Mouse (Mus musculus) stomach, embryonic 14.5 days (tissue): Measurements from ENCODE around the gene Pold1. TPM values are rescaled to one million over a fixed set of nuclear protein-coding genes. Genes with fewer than 3 reads are reported as not detected.

ENCODE experiments used
- ATAC-seq: fragments of 200-750 bp; cut with Nextera tagmentation; 2 replicates; pipeline ENCODE4 v1.8.0; 2017; ENCODE audit warnings: low read depth, moderate TSS enrichment; ENCODE audit not compliant: insufficient number of reproducible peaks, insufficient read depth, low FRiP score
- H3K27ac ChIP-seq: fragments of 300-500 bp; sonication (generic); 2 replicates; pipeline ENCODE4 v1.5.1; 2014; ENCODE audit warnings: mild to moderate bottlenecking, low read length, moderate library complexity, mixed read lengths
- H3K27me3 ChIP-seq: fragments of 300-500 bp; sonication (generic); 2 replicates; pipeline ENCODE4 v1.6.1; 2014; ENCODE audit warnings: low read length, control low read depth, mixed read lengths; ENCODE audit not compliant: control insufficient read depth, insufficient read depth
- H3K36me3 ChIP-seq: fragments of 300-500 bp; sonication (generic); 2 replicates; pipeline ENCODE4 v1.6.1; 2014; ENCODE audit warnings: mild to moderate bottlenecking, control low read depth, low read length, moderate library complexity, mixed read lengths; ENCODE audit not compliant: control insufficient read depth, insufficient read depth
- H3K4me1 ChIP-seq: fragments of 300-500 bp; sonication (generic); 2 replicates; pipeline ENCODE4 v1.6.1; 2014; ENCODE audit warnings: low read length, control low read depth, mixed read lengths; ENCODE audit not compliant: control insufficient read depth, insufficient read depth
- H3K4me2 ChIP-seq: fragments of 300-500 bp; sonication (generic); replicated peaks from 2 replicates; pipeline ENCODE4 v1.6.1; 2014; ENCODE audit warnings: low read depth, low read length, control low read depth
- H3K4me3 ChIP-seq: fragments of 300-500 bp; sonication (generic); 2 replicates; pipeline ENCODE4 v1.5.1; 2014; ENCODE audit warnings: low read depth, low read length, control low read depth
- H3K9ac ChIP-seq: fragments of 300-500 bp; sonication (generic); replicated peaks from 2 replicates; pipeline ENCODE4 v1.6.1; 2014; ENCODE audit warnings: low read depth, mild to moderate bottlenecking, control low read depth, low read length, moderate library complexity, mixed read lengths
- H3K9me3 ChIP-seq: fragments of 300-500 bp; sonication (generic); 2 replicates; pipeline ENCODE4 v1.6.1; 2016; ENCODE audit warnings: low read depth, low read length, control low read depth; ENCODE audit not compliant: control insufficient read depth
- WGBS: fragments of 180-500 bp; shearing (Covaris S2); extraction: QIAGEN DNeasy Blood & Tissue Kit; methylation state at CpG from one replicate; pipeline ENCODE4 v1.1.7; 2014; 5-methylcytosine and 5-hydroxymethylcytosine counted together
- polyA plus RNA-seq: library from polyadenylated mRNA; unstranded; fragments of >200 nt; fragmentation: Nextera tagmentation; extraction: Ambion mirVana; gene quantifications from 2 replicates; pipeline ENCODE4 v1.2.1, GENCODE M21; 2014

Pold1 gene
- polyA plus RNA-seq, 1 experiment from 2014 or later = 54.3 TPM

DNA sequence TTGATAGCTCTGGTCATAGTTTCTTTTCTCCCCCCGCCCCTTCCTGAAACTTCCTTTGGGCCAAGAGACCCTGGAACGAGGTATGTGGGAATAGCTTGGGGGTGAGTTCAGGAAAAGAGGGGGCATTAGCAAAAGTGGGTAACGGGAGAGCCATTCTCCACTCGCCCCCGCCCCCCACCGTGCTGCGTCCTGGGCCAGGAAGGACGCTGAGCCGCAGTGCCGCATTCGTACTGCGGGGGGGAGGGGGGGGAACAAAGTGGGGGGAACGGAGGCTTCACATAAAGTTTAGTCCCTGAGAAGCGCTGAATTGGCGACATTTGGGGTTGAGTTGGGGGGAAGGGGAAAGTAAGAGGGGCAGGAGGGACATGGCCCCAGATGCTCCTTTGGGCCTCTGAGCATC lies 44.4 kb upstream of the Pold1 start:
- 4% methylated on average over 14 of the region's 15 CpGs for WGBS
- Histone ChIP-seq H3K27ac (no peak overlapping the region), H3K4me3 (no peak overlapping the region), H3K9ac (no peak overlapping the region), H3K4me1 (peaks cover 19% of the 10 kb centered on the region), H3K4me2 (no peak overlapping the region), H3K36me3 (no peaks in the 10 kb centered on the region), H3K27me3 (peaks cover 32% of the 10 kb centered on the region), H3K9me3 (no peaks in the 10 kb centered on the region)
- ATAC-seq = no peak

GRCm38 (mm10) chr7:44591348-44592116 lies 42.9 kb upstream of the Pold1 start:
- Histone ChIP-seq H3K9me3 (no peaks in the 10 kb centered on the region), H3K27me3 (peaks cover 34% of the 10 kb centered on the region)

DNA sequence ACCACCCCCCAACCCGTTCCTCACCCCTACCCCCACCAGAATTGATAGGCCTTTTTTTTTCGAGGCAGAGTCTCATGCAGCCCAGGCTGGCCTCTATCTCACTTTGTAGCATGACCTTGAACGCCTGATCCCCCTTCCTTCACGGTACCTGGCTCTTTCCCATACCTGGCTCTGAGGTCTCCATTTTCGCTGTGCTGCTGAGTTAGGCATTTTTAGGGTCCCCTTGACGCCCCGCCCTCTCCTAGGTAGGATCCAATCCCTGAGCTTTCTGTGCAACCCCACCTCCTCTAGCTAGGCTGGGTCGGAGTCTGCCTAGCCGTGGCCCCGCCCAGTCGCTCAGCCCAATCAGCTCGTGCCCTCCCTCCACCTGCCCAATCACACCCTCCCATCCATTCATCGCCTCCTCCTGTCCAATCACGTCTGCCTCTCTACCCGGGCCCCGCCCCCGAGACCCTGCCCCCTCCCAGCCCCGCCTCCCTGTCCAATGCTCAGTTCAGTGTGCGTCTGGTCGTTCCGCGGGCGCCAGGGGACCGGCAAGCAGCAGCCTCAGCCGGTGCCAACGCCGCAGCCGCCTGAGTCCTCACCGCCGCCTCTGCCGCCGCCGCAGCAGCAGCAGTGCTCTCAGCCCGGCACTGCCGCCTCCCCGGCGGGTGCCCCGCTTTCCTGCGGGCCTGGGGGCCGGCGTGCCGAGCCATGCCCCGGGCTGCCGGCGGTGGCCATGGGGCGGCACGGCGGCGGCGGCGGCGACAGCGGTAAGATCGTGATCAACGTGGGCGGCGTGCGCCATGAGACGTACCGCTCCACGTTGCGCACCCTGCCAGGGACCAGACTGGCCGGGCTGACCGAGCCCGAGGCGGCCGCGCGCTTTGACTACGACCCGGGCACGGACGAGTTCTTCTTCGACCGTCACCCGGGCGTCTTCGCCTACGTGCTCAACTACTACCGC lies 42.0 kb upstream of the Pold1 start, which contains the start of gene Kcnc3:
TSS of gene Kcnc3 (plus strand) at position 263 of the 946 bp plus-strand sequence.
- under 1% methylated on average over 80 of the region's 80 CpGs for WGBS
- peaks cover 40% of the 10 kb centered on the region for H3K27me3 ChIP-seq
- peaks cover 22% of the 10 kb centered on the region for H3K4me1 ChIP-seq
- no peaks in the 10 kb centered on the region for H3K36me3 ChIP-seq
- peak within 1 kb of the TSS; percentile 99 for H3K4me2 ChIP-seq
- H3K9ac ChIP-seq = no peak within 1 kb of the TSS; the same call in 1 of the 2 replicates
- H3K27ac ChIP-seq = no peak within 1 kb of the TSS
- H3K9me3 ChIP-seq = no peaks in the 10 kb centered on the region
- peak; percentile 93 for ATAC-seq
- H3K4me3 ChIP-seq = peak within 1 kb of the TSS; percentile 49

More at GRCm38 (mm10) chr7:44591348-44592116, 42.9 kb upstream of the Pold1 start:
- Histone ChIP-seq H3K9ac (no peak overlapping the region; the same call in 1 of the 2 replicates), H3K4me1 (peaks cover 21% of the 10 kb centered on the region), H3K27ac (no peak overlapping the region), H3K4me3 (peak overlapping the region; percentile 49), H3K36me3 (no peaks in the 10 kb centered on the region), H3K4me2 (peak overlapping the region; percentile 99)
- WGBS = under 1% methylated on average over 55 of the region's 60 CpGs
- ATAC-seq = no peak

DNA sequence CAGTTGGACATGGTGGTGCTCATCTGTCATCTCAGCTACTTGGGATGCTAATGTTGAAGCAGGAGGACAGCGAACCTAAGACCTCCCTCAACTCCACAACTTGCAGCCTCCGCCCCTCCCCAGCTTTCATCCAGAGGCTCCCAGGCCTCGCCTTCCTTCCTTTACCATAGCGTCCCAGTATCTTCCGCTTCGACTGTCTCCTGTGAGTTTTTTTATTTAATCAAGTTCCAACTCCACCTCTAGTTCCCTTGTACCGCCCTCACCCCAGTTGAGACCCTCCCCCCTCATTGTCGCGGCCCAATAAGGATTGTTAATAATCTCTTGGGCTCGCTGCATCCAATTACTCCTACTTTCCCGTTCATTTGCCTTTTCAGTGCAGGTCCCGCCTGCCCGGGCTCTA lies 41.3 kb upstream of the Pold1 start:
- Histone ChIP-seq H3K36me3 (no peaks in the 10 kb centered on the region), H3K9ac (no peak overlapping the region), H3K27ac (no peak overlapping the region), H3K4me1 (peaks cover 22% of the 10 kb centered on the region), H3K27me3 (peaks cover 46% of the 10 kb centered on the region), H3K4me2 (peak overlapping the region; percentile 99), H3K4me3 (peak overlapping the region; percentile 49), H3K9me3 (no peaks in the 10 kb centered on the region)
- WGBS = 2% methylated on average over 13 of the region's 13 CpGs
- ATAC-seq = no peak

GRCm38 (mm10) chr7:44589149-44589548 lies 40.5 kb upstream of the Pold1 start:
- peak; percentile 54 for ATAC-seq
- H3K9me3 ChIP-seq = no peaks in the 10 kb centered on the region
- H3K36me3 ChIP-seq = no peaks in the 10 kb centered on the region
- under 1% methylated on average over 20 of the region's 33 CpGs for WGBS
- peak overlapping the region; percentile 99 for H3K4me2 ChIP-seq
- peaks cover 46% of the 10 kb centered on the region for H3K27me3 ChIP-seq
- H3K27ac ChIP-seq = no peak overlapping the region
- H3K4me3 ChIP-seq = peak overlapping the region; percentile 34
- no peak overlapping the region for H3K9ac ChIP-seq
- H3K4me1 ChIP-seq = peaks cover 22% of the 10 kb centered on the region

GRCm38 (mm10) chr7:44588338-44588737 lies 39.7 kb upstream of the Pold1 start:
- Histone ChIP-seq H3K27me3 (peaks cover 42% of the 10 kb centered on the region), H3K4me2 (peak overlapping the region; percentile 99), H3K9me3 (no peaks in the 10 kb centered on the region), H3K36me3 (no peaks in the 10 kb centered on the region), H3K27ac (no peak overlapping the region), H3K4me1 (peaks cover 19% of the 10 kb centered on the region; the same call in 1 of the 2 replicates), H3K9ac (0 out of 2 replicates have a peak overlapping the region, but pooled peaks have one; percentile 10), H3K4me3 (peak overlapping the region; percentile 34; the same call in 1 of the 2 replicates)
- 9% methylated on average over 12 of the region's 12 CpGs for WGBS
- ATAC-seq = no peak

DNA sequence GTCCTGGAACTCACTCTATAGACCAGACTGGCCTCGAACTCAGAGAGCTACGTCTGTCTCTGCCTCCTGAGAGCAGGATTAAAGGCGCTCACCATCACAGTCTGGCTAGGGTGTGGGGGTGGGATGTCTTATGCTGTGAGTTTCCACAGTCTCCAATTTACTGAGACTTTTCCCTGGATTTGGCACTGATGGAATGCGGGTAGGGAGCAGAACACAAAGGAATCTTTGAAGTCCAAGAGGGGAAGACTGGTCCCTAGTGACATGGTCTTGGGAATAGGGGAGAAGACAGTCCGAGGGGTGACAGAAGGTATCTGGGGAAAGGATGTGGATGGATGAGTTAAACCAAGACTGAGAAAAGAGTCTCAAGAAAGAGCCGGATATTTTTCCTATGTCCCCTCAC lies 39.0 kb upstream of the Pold1 start:
- Histone ChIP-seq H3K9me3 (no peaks in the 10 kb centered on the region), H3K4me2 (no peak overlapping the region), H3K36me3 (no peaks in the 10 kb centered on the region), H3K4me3 (no peak overlapping the region), H3K4me1 (peaks cover 19% of the 10 kb centered on the region; the same call in 1 of the 2 replicates), H3K27me3 (peaks cover 36% of the 10 kb centered on the region), H3K9ac (no peak overlapping the region), H3K27ac (no peak overlapping the region)
- ATAC-seq = no peak
- WGBS = 39% methylated on average over 6 of the region's 6 CpGs

GRCm38 (mm10) chr7:44586930-44587329 lies 38.3 kb upstream of the Pold1 start:
- peak overlapping the region; percentile 15 for H3K4me3 ChIP-seq
- peaks cover 19% of the 10 kb centered on the region; the same call in 1 of the 2 replicates for H3K4me1 ChIP-seq
- no peaks in the 10 kb centered on the region for H3K36me3 ChIP-seq
- no peak for ATAC-seq
- peaks cover 29% of the 10 kb centered on the region for H3K27me3 ChIP-seq
- no peak overlapping the region for H3K27ac ChIP-seq
- under 1% methylated on average over 18 of the region's 18 CpGs for WGBS
- no peaks in the 10 kb centered on the region for H3K9me3 ChIP-seq
- peak overlapping the region; percentile 43 for H3K4me2 ChIP-seq
- H3K9ac ChIP-seq = no peak overlapping the region
